In genomic region chr14:76009185-76009584, GRCm38 (mm10) we compare ENCODE assay signal across 8 mouse cellular contexts. TPM values are rescaled to one million over a fixed set of nuclear protein-coding genes. Genes with fewer than 3 reads are reported as not detected.
DNase-seq lines count a peak whose midpoint lies in the region; ATAC-seq lines count a peak whose summit lies in the region.

No protein-coding gene starts in this region.

- DNase-seq in heart, postnatal 25 days (ENCODE audit: low spot score), result no peak
- DNase-seq in Muller cell, postnatal 12 days (ENCODE audit: inconsistent ontology term), result peak; percentile 16
- no peak for DNase-seq in midbrain, embryonic 14.5 days
- no peak for DNase-seq in yolk sac, embryonic 10.5 days (ENCODE audit: low spot score)
- no peak for DNase-seq in left cerebral cortex, postnatal 36 days (ENCODE audit: low spot score in 2 of 2)
- DNase-seq in urinary bladder, postnatal 25 days (ENCODE audit: low spot score), result no peak

- H3K9ac ChIP-seq in heart, embryonic 13.5 days, result peak overlapping the region; percentile 88
- H3K9ac ChIP-seq in hindbrain, embryonic 15.5 days, result no peak overlapping the region
- H3K9ac ChIP-seq in midbrain, embryonic 14.5 days (replicated peaks; ENCODE audit: low read length), result no peak overlapping the region

- peak overlapping the region; percentile 83 for H3K4me2 ChIP-seq in heart, embryonic 13.5 days
- H3K4me2 ChIP-seq in hindbrain, embryonic 15.5 days, result peak overlapping the region; percentile 65
- H3K4me2 ChIP-seq in midbrain, embryonic 14.5 days (ENCODE audit: low read length), result peak overlapping the region; percentile 62

- H3K36me3 ChIP-seq in heart, embryonic 13.5 days, result peaks cover 10% of the 10 kb centered on the region
- H3K36me3 ChIP-seq in hindbrain, embryonic 15.5 days, result no peaks in the 10 kb centered on the region
- H3K36me3 ChIP-seq in midbrain, embryonic 14.5 days (ENCODE audit: control insufficient read depth, insufficient read depth, low read length), result no peaks in the 10 kb centered on the region

- H3K27ac ChIP-seq in heart, embryonic 13.5 days (replicated peaks), result no peak overlapping the region
- no peak overlapping the region for H3K27ac ChIP-seq in hindbrain, embryonic 15.5 days (replicated peaks)
- no peak overlapping the region for H3K27ac ChIP-seq in midbrain, embryonic 14.5 days (replicated peaks; ENCODE audit: low read depth, low read length)

- ATAC-seq in heart, embryonic 13.5 days (ENCODE audit: extremely low read depth, insufficient number of reproducible peaks, low FRiP score, low TSS enrichment), result no peak
- no peak for ATAC-seq in hindbrain, embryonic 15.5 days (ENCODE audit: low FRiP score, low read depth)
- ATAC-seq in midbrain, embryonic 14.5 days (ENCODE audit: low FRiP score, low TSS enrichment), result no peak

- H3K27me3 ChIP-seq in heart, embryonic 13.5 days (replicated peaks), result no peaks in the 10 kb centered on the region
- H3K27me3 ChIP-seq in hindbrain, embryonic 15.5 days, result no peaks in the 10 kb centered on the region
- H3K27me3 ChIP-seq in midbrain, embryonic 14.5 days (ENCODE audit: control insufficient read depth, insufficient read depth, low read length), result no peaks in the 10 kb centered on the region

- intact Hi-C loops in heart, postnatal 25 days (cut with DNase I), result no loop called here
- intact Hi-C loops in left cerebral cortex, postnatal 36 days (cut with DNase I), result no loop called here

- H3K4me3 ChIP-seq in heart, embryonic 13.5 days, result peak overlapping the region; percentile 78
- H3K4me3 ChIP-seq in hindbrain, embryonic 15.5 days, result peak overlapping the region; percentile 86; the same call in 1 of the 2 replicates
- H3K4me3 ChIP-seq in midbrain, embryonic 14.5 days (replicated peaks; ENCODE audit: low read depth, low read length), result peak overlapping the region; percentile 95; the same call in 1 of the 2 replicates

- 80% methylated on average over 5 of the region's 5 CpGs for WGBS in heart, embryonic 13.5 days
- 91% methylated on average over 5 of the region's 5 CpGs for WGBS in hindbrain, embryonic 15.5 days
- 88% methylated on average over 5 of the region's 5 CpGs for WGBS in midbrain, embryonic 14.5 days

- peaks cover 21% of the 10 kb centered on the region for H3K4me1 ChIP-seq in heart, embryonic 13.5 days
- H3K4me1 ChIP-seq in hindbrain, embryonic 15.5 days (replicated peaks), result peaks cover 24% of the 10 kb centered on the region
- peaks cover 13% of the 10 kb centered on the region for H3K4me1 ChIP-seq in midbrain, embryonic 14.5 days (ENCODE audit: control insufficient read depth, insufficient read depth, low read length)

- no peaks in the 10 kb centered on the region for H3K9me3 ChIP-seq in heart, embryonic 13.5 days
- H3K9me3 ChIP-seq in hindbrain, embryonic 15.5 days, result no peaks in the 10 kb centered on the region
- no peaks in the 10 kb centered on the region for H3K9me3 ChIP-seq in midbrain, embryonic 14.5 days (ENCODE audit: control insufficient read depth, low read length)

RNA-seq across cellular contexts. Expression of gene Gtf2f2, which starts 1.5 kb away (rescaled TPM):
- 26.9 and 27.1 TPM in 2 replicates for polyA plus RNA-seq in heart, embryonic 13.5 days (2015; fragmentation: Nextera tagmentation; extraction: Ambion mirVana)
- total RNA-seq in heart, postnatal 25 days (2021), result 10 to 100 TPM; 13.4 to 13.5 TPM
- polyA plus RNA-seq in hindbrain, embryonic 15.5 days (2015; fragmentation: Nextera tagmentation; extraction: Ambion mirVana), result 34.6 and 35.4 TPM in 2 replicates
- 40.1 and 44.3 TPM in 2 replicates for polyA plus RNA-seq in midbrain, embryonic 14.5 days (2014; fragmentation: Nextera tagmentation; extraction: Ambion mirVana)
- 10 to 100 TPM; 15.8 to 16.1 TPM for total RNA-seq in left cerebral cortex, postnatal 36 days (2021)

RNA-seq across cellular contexts. Expression of gene Kctd4, which starts 54.4 kb away (rescaled TPM):
- 0.18 and 0.25 TPM in 2 replicates for polyA plus RNA-seq in heart, embryonic 13.5 days (2015; fragmentation: Nextera tagmentation; extraction: Ambion mirVana)
- total RNA-seq in heart, postnatal 25 days (2021), result not detected
- polyA plus RNA-seq in hindbrain, embryonic 15.5 days (2015; fragmentation: Nextera tagmentation; extraction: Ambion mirVana), result 5.8 and 6.4 TPM in 2 replicates
- polyA plus RNA-seq in midbrain, embryonic 14.5 days (2014; fragmentation: Nextera tagmentation; extraction: Ambion mirVana), result 10.0 and 10.9 TPM in 2 replicates
- total RNA-seq in left cerebral cortex, postnatal 36 days (2021), result 10 to 100 TPM; 12.5 to 15.5 TPM
